Mouse (Mus musculus): ENCODE data around the gene Slc35d1. TPM values are rescaled to one million over a fixed set of nuclear protein-coding genes. Genes with fewer than 3 reads are reported as not detected.
A peak's percentile ranks its signal among the peaks of the same experiment; 100 is the strongest.
"Not testable (repeated sequence)": the region's sequence is repeated elsewhere in the genome, so short reads cannot be mapped to it uniquely, and the experiment has no call there.

The Slc35d1 gene
- total RNA-seq, 2 experiments from 2014 or later: 12.1 to 13.5 TPM

DNA sequence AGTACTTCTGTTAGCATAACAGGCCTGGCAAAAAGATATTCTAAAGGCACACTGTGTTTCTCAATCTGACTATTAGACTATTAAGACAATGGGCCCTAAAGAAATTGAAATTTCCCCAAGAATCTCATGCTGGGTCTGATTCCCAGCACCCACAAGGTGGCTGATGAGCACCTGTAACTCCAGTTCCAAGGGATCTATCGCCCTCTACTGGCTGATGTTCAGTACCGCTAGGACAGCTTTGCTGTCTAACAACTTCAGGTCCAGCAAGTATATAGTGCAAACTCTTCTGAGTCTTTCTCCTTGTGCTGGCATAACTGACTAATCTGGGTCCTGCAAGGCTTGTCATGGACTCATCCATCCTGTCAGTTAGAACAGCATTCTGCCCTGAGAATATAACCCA lies 22.5 kb downstream of the Slc35d1 start:
- DNase-seq (ENCODE audit: low spot score in 2 of 2): no peak
- intact Hi-C loops (cut with DNase I): no loop called here

DNA sequence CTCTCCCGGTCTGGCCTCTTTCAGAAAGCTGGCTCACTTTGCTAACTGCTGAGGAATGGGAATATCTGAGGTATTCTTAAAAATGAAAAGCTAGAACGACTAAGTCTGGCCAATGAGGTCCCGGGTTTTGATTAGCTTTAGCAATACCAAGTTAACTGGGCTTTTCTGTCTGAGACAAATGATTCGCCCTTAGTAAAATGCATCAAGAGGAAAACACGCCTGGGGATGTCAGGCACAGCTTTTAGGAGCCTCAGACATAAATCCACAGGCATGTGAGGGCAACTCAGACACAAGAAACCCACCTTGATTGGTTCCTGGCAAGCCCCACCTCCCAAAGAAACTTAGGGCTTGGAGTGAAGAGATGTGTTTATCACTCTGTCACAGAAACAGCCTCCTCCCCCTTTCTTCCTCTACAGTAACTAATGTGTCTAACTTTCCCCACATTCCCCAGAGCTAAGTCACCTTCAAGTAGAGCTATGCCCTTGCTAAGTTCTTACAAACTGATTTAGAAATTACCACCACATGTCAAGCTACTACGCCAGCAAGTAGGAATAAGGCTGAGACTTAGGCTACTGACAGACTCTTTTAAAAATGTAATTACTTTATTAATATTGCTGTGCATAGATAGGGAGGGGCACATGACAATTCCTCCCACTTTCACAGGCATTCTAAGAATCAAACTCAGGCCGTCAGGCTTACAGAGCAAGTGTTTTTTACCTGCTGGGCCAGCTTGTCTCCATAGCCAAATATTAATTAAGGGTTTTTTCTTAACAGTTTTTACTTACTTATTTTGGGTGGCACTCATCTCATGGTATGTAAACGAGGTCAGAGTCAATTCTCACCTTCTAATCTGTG lies 26.0 kb downstream of the Slc35d1 start:
- intact Hi-C loops (cut with DNase I): no loop called here
- no peak for DNase-seq (ENCODE audit: low spot score in 2 of 2)

DNA sequence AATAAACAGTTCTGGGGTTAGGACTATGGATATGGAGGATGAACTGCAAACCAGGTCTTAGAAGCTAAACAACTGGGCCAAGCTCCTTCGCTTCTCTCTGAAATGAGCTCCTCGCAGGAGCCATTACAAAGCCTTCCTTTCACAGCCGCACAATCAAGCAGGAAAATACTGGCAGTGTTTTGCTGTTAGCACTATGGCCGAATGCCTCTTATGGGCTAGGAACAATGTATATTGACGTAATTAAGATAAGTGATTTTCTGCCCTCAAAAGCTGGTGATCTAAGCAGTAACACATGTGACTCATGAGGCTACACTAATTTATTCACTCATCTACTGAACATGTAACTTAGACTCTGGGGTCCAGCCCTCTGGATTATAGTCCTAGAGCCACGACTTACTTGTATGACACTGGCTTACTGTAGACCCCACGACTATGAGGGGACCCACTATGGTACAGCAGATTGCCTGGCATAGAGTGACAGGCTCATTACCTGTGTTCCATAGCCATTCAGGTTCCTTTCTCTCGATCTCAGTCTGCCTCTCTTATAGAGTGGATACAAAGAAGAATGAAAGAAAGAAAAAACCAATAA lies 34.6 kb downstream of the Slc35d1 start:
- intact Hi-C loops (cut with DNase I): no loop called here
- DNase-seq (ENCODE audit: low spot score in 2 of 2): no peak

DNA sequence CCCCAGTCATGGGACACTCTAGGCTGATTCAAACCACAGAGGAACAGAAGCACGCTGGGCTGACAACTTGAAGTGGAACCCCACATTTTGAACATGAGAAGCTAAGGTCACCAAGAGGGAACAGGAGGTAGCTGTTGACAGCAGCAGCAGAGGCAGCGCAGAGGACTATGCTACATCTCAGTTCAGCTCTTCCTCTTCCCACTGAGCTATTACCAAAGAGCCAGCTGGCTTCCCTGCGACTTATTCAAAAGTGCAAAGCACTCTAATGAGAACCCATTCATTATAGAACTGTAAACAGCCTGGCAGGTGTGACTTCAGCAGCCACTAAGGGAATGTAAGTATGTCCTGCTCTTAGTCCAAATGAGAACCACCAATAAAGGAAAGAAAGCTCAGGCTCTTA lies 35.4 kb downstream of the Slc35d1 start:
- peak in 1 of 2 experiments; percentile 28 for DNase-seq (ENCODE audit: low spot score in 2 of 2)
- intact Hi-C loops (cut with DNase I): loop anchor here (5.0 kb wide), 2 partner anchors 33 to 133 kb away; partner anchors contain the start of gene Oma1

DNA sequence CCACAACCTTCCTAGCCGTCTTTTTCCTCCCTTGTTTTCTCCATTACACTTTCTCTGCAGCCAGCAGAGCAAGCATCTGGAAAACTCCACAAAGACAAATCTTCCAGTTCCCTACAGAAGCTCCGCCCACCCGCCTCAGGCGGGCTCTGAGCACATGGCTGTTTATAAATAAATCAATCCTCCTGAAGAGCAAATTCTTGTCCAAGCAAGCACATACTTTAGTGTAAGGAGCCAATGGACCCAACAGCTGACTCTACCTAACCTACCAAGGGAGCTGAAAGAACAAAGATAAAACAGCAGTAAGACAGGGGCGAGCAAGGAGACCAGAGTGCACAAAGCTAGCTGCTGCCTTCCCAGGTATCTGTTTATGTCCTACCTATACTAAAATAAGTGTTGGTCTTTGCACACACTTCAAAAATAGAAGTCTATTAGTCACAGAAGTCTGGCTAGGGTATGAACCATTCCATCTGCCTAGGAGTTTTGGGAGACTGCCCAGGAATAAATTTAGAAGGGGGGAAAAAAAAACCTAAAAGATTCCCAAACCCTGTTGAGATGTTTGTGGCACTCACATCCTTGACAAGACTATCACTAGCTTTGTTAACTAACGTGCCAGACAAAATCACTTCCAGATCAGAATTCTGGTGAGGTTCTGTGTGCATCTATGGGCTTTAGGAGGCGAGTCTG lies 36.2 kb downstream of the Slc35d1 start:
- intact Hi-C loops (cut with DNase I): loop anchor here (5.0 kb wide), 2 partner anchors 34 to 134 kb away; partner anchors contain the start of gene Oma1
- peak; percentile 51 to 83 for DNase-seq (ENCODE audit: low spot score in 2 of 2)

DNA sequence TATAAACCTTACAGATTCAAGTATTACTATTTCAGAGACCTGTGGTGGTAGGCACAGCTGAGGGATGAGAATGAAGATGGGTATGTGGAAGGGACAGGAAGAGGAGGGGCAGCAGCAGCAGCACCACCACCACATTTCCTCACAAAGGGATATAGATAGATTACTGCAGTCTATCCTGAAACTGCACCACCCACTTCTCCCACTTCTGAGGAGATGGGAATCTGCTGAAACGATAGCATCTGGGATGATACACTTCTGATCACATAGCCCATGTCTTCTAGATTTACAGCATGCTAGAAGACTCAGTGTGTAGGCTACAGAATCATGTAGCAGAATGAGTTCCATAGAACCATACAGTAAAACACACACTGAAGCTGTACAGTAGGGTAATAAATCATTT lies 37.3 kb downstream of the Slc35d1 start:
- intact Hi-C loops (cut with DNase I): loop anchor here (5.0 kb wide), 2 partner anchors 35 to 135 kb away; partner anchors contain the start of gene Oma1
- DNase-seq (ENCODE audit: low spot score in 2 of 2): peak in 1 of 2 experiments; percentile 61

DNA sequence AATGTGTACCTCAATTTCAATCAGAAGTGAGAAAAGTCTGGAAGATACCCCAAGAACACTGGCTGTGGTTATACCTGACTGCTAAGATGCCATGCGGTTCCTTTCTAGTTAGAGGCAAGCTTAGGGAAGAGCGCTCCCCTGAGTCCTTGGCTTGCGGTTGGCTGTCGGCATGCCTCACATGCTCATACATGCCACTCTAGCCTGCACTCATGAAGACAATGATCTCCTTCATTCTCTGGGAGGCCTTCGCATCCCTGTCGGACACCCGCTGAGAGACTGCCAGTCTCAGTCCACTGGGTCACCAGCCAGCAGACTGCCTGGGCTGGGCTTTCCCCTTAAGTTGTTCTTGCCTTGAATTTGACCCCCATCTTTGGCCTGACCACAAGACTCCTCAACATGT lies 41.0 kb downstream of the Slc35d1 start:
- intact Hi-C loops (cut with DNase I): no loop called here
- peak in 1 of 2 experiments; percentile 17 for DNase-seq (ENCODE audit: low spot score in 2 of 2)

DNA sequence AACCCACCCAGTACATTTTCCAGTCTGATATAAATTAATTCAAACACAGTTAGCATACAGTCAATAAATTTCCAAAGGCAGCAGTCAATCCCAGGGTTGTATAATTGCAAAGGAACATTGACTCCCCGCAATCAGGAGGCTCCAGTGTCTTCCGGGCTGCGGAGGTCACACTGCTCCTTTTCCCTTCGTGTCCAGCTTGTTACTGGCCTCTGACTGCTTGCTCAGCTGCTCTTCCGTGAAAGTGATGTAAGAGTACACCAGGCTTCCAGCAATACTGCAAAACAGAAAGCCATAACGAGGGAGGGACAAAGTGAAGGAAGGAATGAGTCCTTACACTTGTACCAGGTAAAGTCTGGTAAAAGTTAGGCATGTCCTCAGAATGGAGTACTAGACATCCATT lies 41.5 kb downstream of the Slc35d1 start:
- intact Hi-C loops (cut with DNase I): no loop called here
- no peak for DNase-seq (ENCODE audit: low spot score in 2 of 2)

- intact Hi-C loops (cut with DNase I): no loop called here
- peak in 1 of 2 experiments; percentile 83 for DNase-seq (ENCODE audit: low spot score in 2 of 2)
Measured at GRCm38 (mm10) chr4:103171256-103171655, 43.7 kb downstream of the Slc35d1 start.

- DNase-seq (ENCODE audit: low spot score in 2 of 2); intact Hi-C loops (cut with DNase I): not testable (repeated sequence)
Measured at GRCm38 (mm10) chr4:103166198-103166597, 48.8 kb downstream of the Slc35d1 start.

DNA sequence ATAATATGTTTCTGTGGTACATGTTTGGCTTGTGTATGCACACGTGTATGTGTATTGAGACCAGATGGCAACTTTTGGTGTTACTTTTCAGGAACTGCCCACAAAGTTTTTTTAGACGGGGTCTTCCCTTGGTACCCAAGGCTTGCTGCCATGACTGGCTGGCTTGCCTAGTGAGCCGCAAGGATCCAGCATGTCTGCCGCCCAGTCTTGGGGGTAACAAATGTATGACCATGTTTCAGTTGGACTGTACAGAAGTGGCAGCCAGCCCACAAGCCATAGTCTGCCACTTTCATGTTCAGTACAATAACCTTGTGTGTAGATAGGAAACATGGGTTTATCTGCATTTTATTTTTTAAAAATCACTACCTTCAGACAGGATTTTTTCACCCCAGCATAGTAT lies 56.2 kb downstream of the Slc35d1 start:
- intact Hi-C loops (cut with DNase I): no loop called here
- DNase-seq (ENCODE audit: low spot score in 2 of 2): no peak

GRCm38 (mm10) chr4:103151946-103152345 lies 63.0 kb downstream of the Slc35d1 start:
- intact Hi-C loops (cut with DNase I): no loop called here
- no peak for DNase-seq (ENCODE audit: low spot score in 2 of 2)

DNA sequence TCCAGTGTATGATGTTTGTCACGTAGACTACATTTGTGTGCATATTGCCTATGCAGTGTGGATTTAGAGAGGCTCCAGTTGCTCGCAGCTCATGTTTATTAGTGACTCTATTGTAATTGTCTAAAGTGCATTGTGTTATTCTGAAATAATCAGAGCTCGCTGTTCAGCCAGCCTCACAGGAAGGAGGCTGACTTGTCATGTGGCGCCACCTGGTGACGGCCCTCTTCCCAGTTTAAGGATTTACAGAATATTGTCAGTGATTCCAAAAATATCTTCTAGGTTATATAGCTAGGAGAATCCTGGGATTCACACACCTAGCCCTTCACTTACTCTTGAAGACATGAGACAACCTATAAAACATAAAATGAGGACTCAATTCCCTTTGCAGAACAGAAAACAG lies 68.6 kb downstream of the Slc35d1 start:
- intact Hi-C loops (cut with DNase I): loop anchor here (1.0 to 10.0 kb wide), 2 partner anchors 159 to 198 kb away; no protein-coding TSS in a partner anchor
- peak; percentile 79 to 86 for DNase-seq (ENCODE audit: low spot score in 2 of 2)

- DNase-seq (ENCODE audit: low spot score in 2 of 2): no peak
- intact Hi-C loops (cut with DNase I): no loop called here
Measured at GRCm38 (mm10) chr4:103136946-103137345, 78.0 kb downstream of the Slc35d1 start.

GRCm38 (mm10) chr4:103126533-103126932 lies 88.4 kb downstream of the Slc35d1 start:
- intact Hi-C loops (cut with DNase I): no loop called here
- DNase-seq (ENCODE audit: low spot score in 2 of 2): no peak

GRCm38 (mm10) chr4:103123606-103124005 lies 91.4 kb downstream of the Slc35d1 start:
- DNase-seq (ENCODE audit: low spot score in 2 of 2): no peak
- intact Hi-C loops (cut with DNase I): no loop called here

DNA sequence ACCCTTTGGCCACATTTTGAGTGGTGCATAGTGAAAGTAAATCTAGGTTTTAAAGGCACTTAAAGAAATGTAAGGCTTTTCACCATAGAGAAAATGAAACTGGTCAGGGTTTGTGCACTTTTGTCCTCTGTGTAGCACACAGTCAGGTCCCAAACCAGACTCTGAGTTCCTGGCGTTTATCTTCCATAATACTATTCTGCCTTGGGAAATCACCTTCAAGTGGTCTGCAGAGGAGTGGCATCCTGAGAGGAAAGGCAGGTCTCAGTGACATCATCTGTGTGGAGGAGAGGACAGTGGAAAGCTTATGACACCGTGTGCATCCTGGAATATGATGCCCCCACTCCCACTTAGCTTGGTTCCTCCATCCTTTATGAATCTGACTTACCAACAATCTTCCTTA lies 91.9 kb downstream of the Slc35d1 start:
- no peak for DNase-seq (ENCODE audit: low spot score in 2 of 2)
- intact Hi-C loops (cut with DNase I): no loop called here

DNA sequence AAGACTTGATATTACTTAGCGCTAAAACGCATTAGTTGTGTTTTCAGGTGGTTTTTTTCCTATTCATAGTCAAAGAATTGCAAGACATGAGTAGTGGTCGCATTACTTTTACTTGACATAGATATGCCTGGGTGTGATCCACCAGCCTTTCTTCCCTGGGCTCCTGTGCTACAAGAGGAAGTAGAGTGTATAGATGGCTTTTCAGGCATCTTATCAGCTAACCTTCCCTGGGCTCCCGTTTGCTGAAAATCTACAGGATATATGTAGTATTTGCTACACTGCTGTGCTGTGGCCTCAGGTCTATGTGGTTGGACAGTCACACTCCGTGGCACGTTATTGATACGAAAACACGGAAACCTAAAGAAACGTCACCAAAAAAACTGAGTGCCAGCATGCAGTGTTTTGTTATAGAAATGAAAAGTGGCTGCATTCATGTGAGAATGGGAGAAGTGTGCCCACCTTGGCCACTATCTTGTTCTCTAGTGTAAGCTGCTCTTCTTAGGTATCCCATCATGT lies 94.0 kb downstream of the Slc35d1 start:
- DNase-seq (ENCODE audit: low spot score in 2 of 2): no peak
- intact Hi-C loops (cut with DNase I): no loop called here
